Mouse (Mus musculus): ENCODE measurements around the gene Spata1.

DNA sequence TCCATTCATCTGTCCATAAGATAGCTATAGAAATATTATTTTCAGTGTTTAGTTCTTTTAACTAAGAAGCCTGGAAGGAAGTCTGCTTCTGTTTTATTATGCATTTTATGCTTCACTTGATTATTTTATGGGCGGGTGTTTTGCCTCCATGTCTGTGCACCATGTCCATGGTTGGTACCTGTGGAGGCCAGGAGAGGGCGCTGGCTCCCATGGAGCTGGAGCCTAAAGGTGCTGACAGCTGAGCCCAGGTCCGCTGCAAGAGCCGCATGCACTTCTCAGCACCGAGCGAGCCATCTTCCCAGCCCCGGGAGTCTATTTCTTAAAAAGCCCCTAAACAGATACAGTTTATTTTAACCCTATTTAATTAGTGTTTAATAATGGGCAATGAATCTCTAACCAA, 75.8 kb downstream of the Spata1 start:
- peak; percentile 29; the same call in 1 of the 2 replicates for TF ChIP-seq CTCF (IDR thresholded peaks at IDR 0.05; ENCODE audit: low read depth, low read length)
- no peak for TF ChIP-seq POLR2A (IDR thresholded peaks at IDR 0.05; ENCODE audit: borderline replicate concordance, low read depth, low read length)

Measured in bone marrow macrophage, adult 2 months (primary cell).